Mouse (Mus musculus) C2C12 (cell line): ENCODE results near the gene Foxi1.

Experiments used
- CEBPB ChIP-seq: IDR thresholded peaks from one replicate; pipeline ENCODE4 v1.6.1; 2011; ENCODE audit warnings: low read depth, mild to moderate bottlenecking, control low read depth, moderate library complexity
- CTCF ChIP-seq: IDR thresholded peaks from one replicate; pipeline ENCODE4 v1.5.1; 2011; ENCODE audit not compliant: control insufficient read depth, insufficient read depth, insufficient read length

GRCm38 (mm10) chr11:34240252-34240651, 32.4 kb upstream of the Foxi1 start:
- TF ChIP-seq CTCF: no peak
- TF ChIP-seq CEBPB: no peak
